1 mouse cellular context compared by ENCODE assay signal in the genomic region with DNA sequence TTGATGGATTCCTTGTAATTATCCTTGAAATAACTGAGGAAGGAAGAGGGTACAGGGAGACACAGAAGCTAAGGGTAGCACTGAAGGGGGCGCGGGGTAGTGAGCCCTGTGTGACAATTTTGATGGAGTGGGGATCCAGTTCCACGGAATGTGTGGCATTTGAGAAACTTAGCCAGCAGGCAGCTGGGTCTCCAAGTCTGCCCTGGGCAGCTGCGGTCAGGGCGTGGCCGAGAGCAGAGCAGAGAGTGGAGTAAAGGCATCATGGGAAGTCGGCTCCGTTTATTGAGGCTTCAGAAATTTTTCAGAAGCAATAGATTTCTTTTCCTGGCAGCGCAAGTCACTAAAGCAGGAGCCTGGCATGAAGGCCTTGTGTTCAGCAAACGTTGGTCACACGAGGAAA.
TF ChIP-seq lines count a peak whose summit lies in the region.

No protein-coding gene starts in this region.

TF ChIP-seq in C2C12, 6 proteins besides CTCF, POLR2A, EP300 and RAD21:
- TF ChIP-seq MYOD1 (IDR thresholded peaks at IDR 0.05; ENCODE audit: control insufficient read depth, insufficient read length, low read depth), result peak; percentile 76
- no peak for TF ChIP-seq FOSL1 (IDR thresholded peaks at IDR 0.05; ENCODE audit: insufficient read depth, low read length, poor library complexity, severe bottlenecking)
- no peak for TF ChIP-seq USF1 (IDR thresholded peaks at IDR 0.05; ENCODE audit: low read depth)
- TF ChIP-seq MAX (IDR thresholded peaks at IDR 0.05), result peak; percentile 29
